Mouse (Mus musculus) thymus, adult 2 months (tissue): ENCODE results near the gene Svop. TPM values are rescaled to one million over a fixed set of nuclear protein-coding genes. Genes with fewer than 3 reads are reported as not detected.

Experiments used
- DNase-seq: peaks from one replicate; pipeline ENCODE4 v3.0.0; 2021
- H3K27ac ChIP-seq: fragments of 200-500 bp; 2 replicates; pipeline ENCODE4 v1.5.1; 2012; ENCODE audit warnings: low read length, control low read depth; ENCODE audit not compliant: control insufficient read depth, insufficient read depth
- H3K27me3 ChIP-seq: fragments of 200-500 bp; 2 replicates; pipeline ENCODE4 v1.6.1; 2012; ENCODE audit warnings: mild to moderate bottlenecking, low read length, moderate library complexity, mixed read lengths; ENCODE audit not compliant: control insufficient read depth, insufficient read depth
- H3K36me3 ChIP-seq: fragments of 200-500 bp; 2 replicates; pipeline ENCODE4 v1.6.1; 2012; ENCODE audit warnings: mild to moderate bottlenecking, low read length, moderate library complexity; ENCODE audit not compliant: control insufficient read depth, insufficient read depth
- H3K4me1 ChIP-seq: fragments of 200-500 bp; replicated peaks from 2 replicates; pipeline ENCODE4 v1.6.1; 2012; ENCODE audit warnings: low read length; ENCODE audit not compliant: control insufficient read depth, insufficient read depth
- H3K4me3 ChIP-seq: fragments of 200-500 bp; 2 replicates; pipeline ENCODE4 v1.5.1; 2012; ENCODE audit warnings: mild to moderate bottlenecking, low read length, control low read depth, moderate library complexity; ENCODE audit not compliant: control insufficient read depth, insufficient read depth
- CTCF ChIP-seq: fragments of 200-500 bp; IDR thresholded peaks from 2 replicates; pipeline ENCODE4 v1.5.1; 2012; ENCODE audit warnings: mild to moderate bottlenecking, control low read depth, low read length, moderate library complexity, borderline replicate concordance; ENCODE audit not compliant: control insufficient read depth, poor library complexity, insufficient read depth; ENCODE audit errors: extremely low read depth
- POLR2A ChIP-seq: fragments of 200-500 bp; IDR thresholded peaks from 2 replicates; pipeline ENCODE4 v1.6.1; 2012; ENCODE audit warnings: mild to moderate bottlenecking, low read length, control low read depth, moderate library complexity; ENCODE audit not compliant: control insufficient read depth, poor library complexity, insufficient read depth; ENCODE audit errors: extremely low read depth
- WGBS: fragments of 180-500 bp; shearing (Covaris S2); methylation state at CpG from one replicate; pipeline ENCODE4 v1.1.7; 2018; 5-methylcytosine and 5-hydroxymethylcytosine counted together
- polyA plus RNA-seq: library from polyadenylated mRNA; depleted of rRNA; stranded (reverse); fragments of >200 nt; gene quantifications from 2 replicates; pipeline ENCODE4 v1.2.3, GENCODE M21; 2012

The Svop gene
- polyA plus RNA-seq, 1 experiment = 0.05 TPM

DNA sequence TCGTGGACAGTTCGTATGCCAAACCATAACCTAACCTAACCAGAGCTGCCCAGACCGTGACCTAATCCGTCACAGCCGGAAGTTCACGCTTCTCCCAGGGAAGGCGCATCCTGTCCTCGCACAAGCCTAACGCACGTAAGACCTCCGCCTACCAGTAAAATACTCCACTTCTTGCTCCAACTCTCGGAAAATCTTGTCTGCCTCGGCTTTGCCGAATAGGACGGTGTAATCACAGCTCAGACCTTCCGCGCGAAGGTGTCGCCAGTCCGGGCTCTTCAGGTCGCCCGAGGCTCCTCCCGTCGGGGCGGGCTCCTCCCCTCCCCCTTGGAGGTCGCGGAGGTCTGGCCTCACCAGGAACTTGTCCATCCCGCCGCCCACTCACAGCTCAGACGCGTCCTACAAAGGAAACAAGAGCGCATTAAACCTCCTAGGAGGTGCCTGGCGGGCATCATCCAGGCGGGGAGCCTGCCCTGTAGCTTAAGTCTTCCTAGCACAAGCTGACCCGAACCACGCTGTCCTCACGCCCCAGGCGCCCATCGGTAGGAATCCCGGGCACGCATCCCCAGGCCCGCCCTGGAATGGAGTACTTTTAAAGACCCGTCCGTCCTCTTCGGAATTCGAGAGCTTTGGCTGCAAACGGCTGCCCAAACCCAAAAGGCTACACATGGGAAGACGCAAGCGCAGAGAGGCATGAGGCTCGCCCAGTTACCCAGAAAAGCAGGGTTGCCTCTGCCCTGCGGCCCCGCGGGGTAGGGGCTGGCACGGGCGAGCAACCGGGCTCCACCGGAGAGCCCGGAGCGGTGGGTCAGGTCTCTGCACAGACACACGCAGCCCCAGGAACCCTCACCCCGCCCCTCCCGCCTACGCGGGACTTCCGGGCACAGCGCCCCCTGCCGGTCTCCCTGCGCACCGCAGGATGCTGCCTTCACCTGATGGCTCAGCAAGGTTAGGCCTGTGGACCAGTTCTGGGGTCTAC is 36.3 kb upstream of the Svop start, which contains the start of gene Alkbh2:
Alkbh2 (minus strand) TSS at position 845 of the 976 bp plus-strand sequence.
- no peaks in the 10 kb centered on the region for H3K27me3 ChIP-seq
- DNase-seq = peak; percentile 86
- H3K36me3 ChIP-seq = 0 out of 2 replicates have a peak, but pooled peaks cover 4% of the 10 kb centered on the region
- peaks cover 18% of the 10 kb centered on the region for H3K4me1 ChIP-seq
- H3K27ac ChIP-seq = peak within 1 kb of the TSS; percentile 29; the same call in 1 of the 2 replicates
- TF ChIP-seq POLR2A (no peak), CTCF (peak; percentile 98)
- H3K4me3 ChIP-seq = peak within 1 kb of the TSS; percentile 55
- WGBS = 3% methylated on average over 69 of the region's 69 CpGs

DNA sequence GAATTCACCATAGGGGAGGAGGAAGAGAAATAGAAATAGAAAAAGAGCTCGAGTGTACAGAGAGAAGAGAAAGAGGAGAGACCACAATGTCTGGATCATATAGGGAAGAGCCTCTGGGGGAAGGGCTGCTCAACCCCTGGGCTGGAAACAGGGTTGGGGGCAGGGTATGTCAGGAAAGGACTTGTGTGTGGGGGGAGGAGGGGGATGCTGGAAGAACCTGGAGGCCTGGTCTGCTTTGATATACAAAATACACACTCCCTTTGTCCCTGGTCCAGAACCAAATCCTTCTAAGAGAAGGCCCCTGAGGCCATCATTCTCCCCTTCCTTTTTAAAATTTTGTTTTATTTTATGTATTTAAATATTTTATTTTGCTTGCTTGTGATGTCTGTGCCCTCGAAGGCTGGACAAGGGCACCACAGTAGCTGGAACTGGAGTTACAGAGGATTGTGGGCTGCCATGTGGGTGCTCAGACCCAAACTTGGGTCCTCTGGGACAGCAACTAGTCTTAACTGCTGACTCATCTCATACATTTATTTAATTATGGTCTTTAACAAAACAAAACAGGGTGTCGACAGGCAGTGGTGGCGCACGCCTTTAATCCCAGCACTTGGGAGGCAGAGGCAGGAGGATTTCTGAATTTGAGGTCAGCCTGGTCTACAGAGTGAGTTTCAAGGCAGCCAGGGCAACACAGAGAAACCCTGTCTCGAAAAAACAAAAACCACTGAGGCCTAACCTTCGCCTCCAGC is 35.3 kb upstream of the Svop start:
- Histone ChIP-seq H3K4me3 (no peak overlapping the region), H3K36me3 (peaks cover 4% of the 10 kb centered on the region), H3K4me1 (peaks cover 14% of the 10 kb centered on the region), H3K27me3 (no peaks in the 10 kb centered on the region), H3K27ac (no peak overlapping the region)
- 86% methylated on average over 7 of the region's 7 CpGs for WGBS
- DNase-seq = no peak
- no peak for TF ChIP-seq CTCF
- TF ChIP-seq POLR2A = no peak

DNA sequence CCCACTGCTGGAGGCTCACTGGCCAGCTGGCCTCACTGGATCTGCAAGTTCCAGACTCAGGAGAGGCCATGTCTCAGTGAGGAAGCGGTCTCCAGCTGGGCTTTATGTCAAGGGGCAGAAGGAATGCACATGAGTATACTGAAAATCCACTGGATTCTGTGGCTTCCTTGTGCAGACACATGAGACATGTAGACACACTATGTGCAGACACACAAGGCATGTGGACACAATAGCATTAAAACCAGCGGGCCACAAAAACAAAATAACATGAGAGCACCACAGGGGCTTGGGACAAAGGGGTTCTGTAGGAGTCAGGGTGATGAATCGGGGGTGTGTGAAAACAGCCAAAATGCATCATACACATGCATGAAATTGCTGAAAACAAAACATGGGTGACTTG is 34.6 kb upstream of the Svop start:
- Histone ChIP-seq H3K27me3 (no peaks in the 10 kb centered on the region), H3K27ac (no peak overlapping the region), H3K36me3 (peaks cover 7% of the 10 kb centered on the region), H3K4me1 (peaks cover 10% of the 10 kb centered on the region; the same call in 1 of the 2 replicates), H3K4me3 (no peak overlapping the region)
- WGBS = 97% methylated on average over 3 of the region's 3 CpGs
- TF ChIP-seq CTCF = no peak
- TF ChIP-seq POLR2A = no peak
- DNase-seq = no peak

DNA sequence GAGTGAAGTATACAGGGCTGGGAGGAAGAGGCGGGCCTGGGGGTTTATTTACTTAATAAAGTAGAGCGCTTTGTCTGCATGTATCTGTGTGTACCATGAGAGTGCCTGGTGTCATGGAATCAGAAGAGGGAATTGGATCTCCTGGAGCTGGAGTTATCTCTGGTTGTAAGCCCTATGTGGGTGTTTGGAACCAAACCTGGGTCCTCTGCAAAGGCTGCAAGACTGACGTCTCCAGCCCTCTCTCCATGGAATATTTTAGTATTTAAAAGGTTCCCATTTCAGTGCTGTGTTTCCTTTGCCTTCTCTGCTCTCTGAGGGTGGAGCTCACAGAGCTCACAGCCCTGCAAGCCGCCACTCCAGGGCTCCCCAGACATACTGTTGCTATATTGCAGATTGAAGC is 28.4 kb upstream of the Svop start:
- no peak overlapping the region for H3K4me3 ChIP-seq
- no peak overlapping the region for H3K27ac ChIP-seq
- TF ChIP-seq POLR2A (no peak), CTCF (no peak)
- DNase-seq = no peak
- WGBS = 97% methylated on average over 4 of the region's 4 CpGs
- peaks cover 9% of the 10 kb centered on the region for H3K36me3 ChIP-seq
- no peaks in the 10 kb centered on the region for H3K27me3 ChIP-seq
- H3K4me1 ChIP-seq = no peaks in the 10 kb centered on the region

DNA sequence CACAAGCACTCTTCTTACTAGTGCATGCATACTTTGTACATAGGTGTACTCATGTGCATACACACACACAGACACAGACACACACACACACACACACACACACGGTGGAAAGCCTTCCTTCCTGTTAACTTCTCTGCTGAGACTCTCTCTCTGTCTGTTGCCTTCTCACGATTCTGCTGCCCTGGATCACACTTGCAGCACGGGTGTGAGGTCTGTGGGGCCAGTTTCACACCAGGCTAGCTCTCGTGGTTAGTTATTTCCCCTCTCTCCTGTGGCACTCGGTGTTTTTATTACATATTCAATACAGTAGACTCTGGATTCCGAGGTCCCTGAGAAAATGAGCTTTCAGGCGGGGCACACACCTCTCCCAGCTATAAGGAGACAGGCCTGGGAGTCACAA is 25.2 kb upstream of the Svop start:
- Histone ChIP-seq H3K27me3 (no peaks in the 10 kb centered on the region), H3K4me3 (no peak overlapping the region), H3K36me3 (peaks cover 5% of the 10 kb centered on the region; the same call in 1 of the 2 replicates), H3K4me1 (no peaks in the 10 kb centered on the region), H3K27ac (no peak overlapping the region)
- 35% methylated on average over 7 of the region's 7 CpGs for WGBS
- DNase-seq = no peak
- TF ChIP-seq POLR2A (no peak), CTCF (no peak)

DNA sequence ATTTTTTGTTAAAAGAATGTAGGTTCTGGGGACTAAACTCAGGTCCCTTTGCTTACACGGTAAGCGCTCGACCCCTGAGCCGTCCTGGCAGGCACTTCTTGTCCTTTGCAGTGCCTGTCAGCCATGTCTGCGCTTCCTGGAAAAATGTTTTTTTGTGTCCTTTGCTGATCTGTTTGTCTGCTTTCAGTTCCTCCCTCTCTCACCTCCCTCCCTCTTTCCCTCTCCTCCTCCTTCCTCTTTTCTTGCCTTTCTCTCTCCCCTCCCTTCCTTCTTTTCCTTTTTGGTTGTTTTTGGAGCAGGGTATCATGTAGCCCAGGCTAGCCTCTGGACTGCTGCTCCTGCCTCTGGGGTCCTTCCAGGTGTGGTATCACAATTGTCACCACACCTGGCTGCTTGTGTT is 23.7 kb upstream of the Svop start:
- DNase-seq = no peak
- no peak overlapping the region for H3K27ac ChIP-seq
- WGBS = 79% methylated on average over 5 of the region's 5 CpGs
- TF ChIP-seq CTCF (no peak), POLR2A (no peak)
- H3K36me3 ChIP-seq = no peaks in the 10 kb centered on the region; the same call in 1 of the 2 replicates
- H3K4me1 ChIP-seq = no peaks in the 10 kb centered on the region
- H3K4me3 ChIP-seq = no peak overlapping the region
- H3K27me3 ChIP-seq = no peaks in the 10 kb centered on the region
